Mouse (Mus musculus): ENCODE results near the gene Gbp5.

GRCm38 (mm10) chr3:142497123-142497841, 3.5 kb downstream of the Gbp5 start:
- TF ChIP-seq CTCF (IDR thresholded peaks at IDR 0.05; ENCODE audit: borderline replicate concordance, extremely low read depth, insufficient read depth, insufficient read length) (no peak), POLR2A (IDR thresholded peaks at IDR 0.05; ENCODE audit: borderline replicate concordance, extremely low read depth, insufficient read depth, insufficient read length, poor library complexity, severe bottlenecking) (no peak)
